Mouse (Mus musculus): ENCODE data around the gene Ndufa4. TPM values are rescaled to one million over a fixed set of nuclear protein-coding genes. Genes with fewer than 3 reads are reported as not detected.
A peak's percentile ranks its signal among the peaks of the same experiment; 100 is the strongest.
"Not testable (repeated sequence)": the region's sequence is repeated elsewhere in the genome, so short reads cannot be mapped to it uniquely, and the experiment has no call there.

Ndufa4 gene
- total RNA-seq (2015; ENCODE audit: low replicate concordance) (182 and 200 TPM in 2 replicates), total RNA-seq (2017; ENCODE audit: low replicate concordance) (79.7 and 129 TPM in 2 replicates)

DNA sequence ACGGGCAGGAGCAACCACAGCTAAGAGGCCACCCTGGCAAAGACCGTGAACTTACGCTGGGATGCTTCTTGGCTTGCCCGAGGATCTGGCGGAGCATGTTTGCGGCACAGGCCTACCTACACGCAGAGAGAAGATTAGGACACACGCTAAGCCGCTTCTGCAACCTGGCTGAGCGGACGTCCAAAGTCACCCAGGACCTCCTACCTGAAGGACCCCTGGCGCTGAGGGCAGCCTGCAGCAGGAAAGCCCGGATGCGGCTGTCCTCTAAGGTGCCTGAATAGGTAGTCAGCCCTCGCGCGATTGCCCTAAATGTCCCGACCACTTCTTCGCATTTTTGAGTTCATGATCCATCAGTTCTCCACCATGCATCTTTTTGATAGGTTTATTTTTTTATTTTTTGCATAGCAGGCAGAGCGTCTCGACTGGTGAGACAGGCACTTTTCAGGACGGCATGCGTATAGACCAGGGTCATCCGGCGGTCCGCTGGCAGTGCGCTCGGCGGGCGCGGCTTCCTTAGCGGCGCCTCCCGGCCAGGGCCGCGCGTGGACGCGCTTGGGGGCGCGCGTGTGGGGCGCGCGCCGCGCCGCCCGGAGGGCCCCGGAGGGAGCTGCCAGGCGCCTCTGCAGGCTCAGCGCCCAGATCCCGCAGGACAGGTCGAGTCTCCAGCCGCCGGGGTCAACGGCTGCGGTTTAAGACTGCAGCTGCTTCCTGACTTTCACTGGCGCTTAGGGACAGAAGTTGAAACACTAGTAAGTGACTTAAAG, at the start of gene Ndufa4, which contains the start of gene Phf14:
TSS of gene Ndufa4 (minus strand) at position 229 of the 764 bp plus-strand sequence.
TSS of gene Phf14 (plus strand) at position 541 of the 764 bp plus-strand sequence.
- ATAC-seq (replicated peaks; ENCODE audit: low FRiP score, poor library complexity, severe bottlenecking): peak; percentile 96

DNA sequence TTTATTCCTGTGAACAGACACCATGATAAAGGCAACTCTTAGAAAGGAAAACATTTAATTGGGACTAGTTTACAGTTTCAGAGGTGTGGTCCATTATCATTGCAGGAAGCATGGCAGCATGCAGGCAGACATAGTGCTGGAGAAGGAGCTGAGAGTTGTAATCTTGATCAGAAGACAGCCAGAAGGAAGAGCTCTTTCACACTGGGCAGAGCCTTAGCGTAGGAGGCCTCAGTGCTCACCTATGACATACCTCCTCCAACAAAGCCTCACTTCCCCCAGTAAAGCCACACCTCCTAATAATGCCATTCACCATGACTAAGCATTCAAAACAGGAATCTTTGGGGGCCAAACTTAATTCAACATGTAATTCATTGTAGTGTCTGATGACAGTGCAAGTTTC, 40.8 kb upstream of the Ndufa4 start:
- ATAC-seq (replicated peaks; ENCODE audit: low FRiP score, poor library complexity, severe bottlenecking): peak; percentile 53; the same call in 1 of the 2 replicates

DNA sequence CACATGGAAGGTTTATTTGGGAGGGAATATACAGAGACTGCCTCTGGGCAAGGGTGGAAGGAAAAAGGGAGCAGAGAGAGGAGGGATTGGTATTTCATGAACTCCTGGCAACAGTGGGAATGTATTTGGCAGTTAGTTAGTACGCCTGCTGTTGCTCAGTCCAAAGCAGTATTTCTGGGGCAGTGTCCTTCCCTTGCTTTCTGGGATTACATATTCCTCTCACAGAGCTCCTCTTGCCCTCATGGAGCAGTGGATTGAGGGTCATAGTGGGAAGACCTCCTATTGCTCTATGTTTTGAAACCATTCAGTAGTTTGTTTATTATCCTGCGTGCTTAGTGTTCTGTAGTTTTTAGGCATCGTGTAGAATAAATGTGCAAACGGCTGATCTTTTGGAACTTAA, 34.8 kb upstream of the Ndufa4 start:
- ATAC-seq (replicated peaks; ENCODE audit: low FRiP score, poor library complexity, severe bottlenecking): 0 out of 2 replicates have a peak, but pooled peaks have one; percentile 10

DNA sequence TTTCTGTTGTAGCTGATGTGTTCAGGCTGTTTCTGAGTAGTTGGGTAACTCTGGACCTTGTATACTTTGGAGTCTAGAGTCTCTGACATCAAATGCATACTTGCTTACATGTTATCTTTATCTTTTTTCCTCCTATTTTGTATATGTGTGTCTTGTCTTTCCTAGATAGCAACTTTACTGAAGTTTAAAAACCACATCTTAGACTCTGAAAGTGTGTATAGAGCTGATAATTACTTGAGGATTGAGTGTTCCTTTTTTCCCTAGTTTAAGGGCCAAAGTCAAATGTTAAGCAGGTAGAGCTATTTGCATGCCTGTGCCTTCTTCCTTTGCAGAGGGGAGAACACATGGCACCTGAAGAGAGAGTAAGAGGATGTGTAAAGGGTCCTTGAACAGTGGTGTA, 33.6 kb upstream of the Ndufa4 start:
- ATAC-seq (replicated peaks; ENCODE audit: low FRiP score, poor library complexity, severe bottlenecking): 0 out of 2 replicates have a peak, but pooled peaks have one; percentile 48

DNA sequence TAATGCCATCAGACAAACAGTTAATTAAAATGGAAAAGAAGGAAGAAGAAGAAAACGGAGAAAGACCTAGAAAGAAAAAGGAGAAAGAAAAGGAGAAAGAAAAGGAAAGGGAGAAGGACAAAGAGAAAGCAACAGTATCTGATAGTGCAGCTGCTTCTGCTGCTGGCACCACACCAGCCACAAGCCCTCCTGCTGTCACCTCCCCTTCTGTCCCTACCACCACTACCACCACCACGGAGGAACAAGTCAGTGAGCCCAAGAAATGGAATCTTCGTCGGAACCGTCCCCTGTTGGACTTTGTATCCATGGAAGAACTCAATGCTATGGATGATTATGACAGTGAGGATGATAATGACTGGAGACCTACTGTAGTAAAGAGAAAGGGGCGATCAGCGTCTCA, 26.1 kb upstream of the Ndufa4 start:
- no peak for ATAC-seq (replicated peaks; ENCODE audit: low FRiP score, poor library complexity, severe bottlenecking)

DNA sequence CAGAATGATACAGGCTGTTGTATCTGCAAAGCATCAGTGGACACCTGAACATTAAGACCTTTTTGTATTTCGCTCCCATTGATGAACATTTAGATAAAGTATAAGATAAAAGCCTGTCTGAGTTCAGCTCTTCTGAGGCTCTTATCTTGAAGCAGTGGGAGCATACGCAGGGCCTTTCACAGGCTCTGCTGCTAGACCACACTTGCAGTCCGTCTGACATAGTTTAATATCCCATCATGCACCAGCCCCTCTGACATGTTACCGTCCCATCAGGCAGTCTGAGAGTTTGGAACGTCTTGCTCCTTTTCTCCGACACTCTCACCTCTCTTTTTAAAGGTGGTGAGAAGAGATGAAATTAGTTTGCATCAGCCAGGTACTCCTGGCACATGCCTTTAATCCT, 20.2 kb upstream of the Ndufa4 start:
- ATAC-seq (replicated peaks; ENCODE audit: low FRiP score, poor library complexity, severe bottlenecking): no peak

DNA sequence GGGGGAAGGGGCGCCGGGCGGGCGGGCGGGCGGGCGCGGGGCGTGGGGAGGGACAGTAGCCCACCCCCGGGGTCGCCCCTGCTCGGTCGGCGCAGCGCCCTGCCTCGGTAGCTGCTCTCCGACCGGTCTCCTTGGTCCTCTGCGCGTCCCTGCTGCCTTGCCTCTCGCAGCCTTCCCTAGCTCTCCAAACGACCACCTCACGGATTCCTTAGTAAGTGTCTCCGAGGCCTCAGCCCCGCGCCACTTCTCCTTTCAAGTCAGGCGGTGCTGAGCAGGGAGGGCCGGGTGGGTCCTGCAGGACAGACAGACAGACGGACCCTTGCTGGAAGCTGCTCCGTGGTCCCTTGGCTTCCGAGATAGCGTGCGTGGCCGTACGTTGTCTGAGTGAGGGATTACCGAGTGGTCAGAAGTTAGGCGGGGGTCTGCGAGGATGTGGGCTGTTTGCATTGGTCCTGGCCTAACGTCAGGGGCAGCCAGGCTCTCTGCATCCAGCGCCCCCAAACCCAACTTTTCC, 18.8 kb upstream of the Ndufa4 start:
- ATAC-seq (replicated peaks; ENCODE audit: low FRiP score, poor library complexity, severe bottlenecking): peak; percentile 44

DNA sequence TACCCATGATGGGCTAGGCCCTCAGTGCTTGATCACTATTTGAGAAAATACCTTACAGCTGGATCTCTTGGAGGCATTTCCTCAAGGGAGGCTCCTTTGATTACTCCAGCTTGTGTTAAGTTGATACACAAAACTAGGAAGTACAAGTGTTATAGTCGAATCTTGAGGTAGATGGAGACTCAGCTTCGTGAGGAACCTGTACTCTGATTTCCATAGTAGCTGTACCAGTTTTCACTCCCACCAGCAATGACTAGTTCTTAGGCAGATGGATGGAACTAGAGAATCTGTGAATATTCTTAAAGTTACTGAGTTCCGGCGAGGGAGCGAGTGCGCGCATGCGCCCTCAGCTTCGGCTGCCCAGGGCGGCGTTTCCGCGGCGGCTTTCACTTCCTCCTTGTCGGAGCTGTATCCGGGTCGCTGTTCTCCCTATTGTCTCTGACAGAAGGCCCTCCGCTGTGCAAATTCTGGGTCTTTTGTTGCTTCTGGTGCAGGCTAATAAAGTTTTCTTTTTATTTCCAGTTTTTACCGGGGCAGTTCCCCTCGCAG, 18.3 kb upstream of the Ndufa4 start:
- ATAC-seq (replicated peaks; ENCODE audit: low FRiP score, poor library complexity, severe bottlenecking): peak; percentile 94

DNA sequence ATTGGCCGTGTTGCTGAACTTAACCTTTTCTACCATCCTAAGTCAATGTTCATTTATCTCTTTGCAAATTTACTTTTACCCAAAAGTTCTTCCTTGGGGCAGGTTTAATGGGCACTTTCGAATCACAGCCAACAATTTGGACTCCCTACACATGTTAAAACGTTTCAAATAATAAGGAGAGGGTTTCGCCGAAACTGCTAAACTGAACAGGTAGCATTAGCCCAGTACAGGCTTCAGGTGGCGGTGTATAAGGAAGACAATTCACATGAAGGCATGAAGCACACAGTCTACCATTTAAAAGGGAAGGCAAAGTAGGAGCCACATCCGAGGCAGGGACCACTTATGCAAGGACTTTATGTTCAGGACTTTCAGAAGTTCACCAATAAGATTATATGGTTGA, 873 bp upstream of the Ndufa4 start:
- ATAC-seq (replicated peaks; ENCODE audit: low FRiP score, poor library complexity, severe bottlenecking): no peak

DNA sequence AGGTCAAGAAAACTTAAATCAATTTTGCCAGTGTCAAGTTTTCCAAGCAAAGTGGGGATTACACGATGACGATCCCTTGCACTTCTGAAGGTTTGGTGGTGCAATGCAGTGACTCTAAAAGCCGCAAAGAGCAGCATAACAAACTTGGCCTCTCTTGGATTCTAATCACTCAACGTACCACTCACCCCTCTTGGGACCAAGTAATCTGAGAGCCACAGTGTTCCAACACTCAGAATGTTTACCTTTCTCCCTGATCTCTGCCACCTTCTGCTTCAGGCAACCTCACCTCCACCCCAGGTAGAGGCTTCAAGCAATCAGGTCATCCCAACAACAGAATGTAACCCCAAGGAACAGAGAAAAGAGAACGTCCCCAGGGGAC, 418 bp downstream of the Ndufa4 start:
- ATAC-seq (replicated peaks; ENCODE audit: low FRiP score, poor library complexity, severe bottlenecking): peak; percentile 63

DNA sequence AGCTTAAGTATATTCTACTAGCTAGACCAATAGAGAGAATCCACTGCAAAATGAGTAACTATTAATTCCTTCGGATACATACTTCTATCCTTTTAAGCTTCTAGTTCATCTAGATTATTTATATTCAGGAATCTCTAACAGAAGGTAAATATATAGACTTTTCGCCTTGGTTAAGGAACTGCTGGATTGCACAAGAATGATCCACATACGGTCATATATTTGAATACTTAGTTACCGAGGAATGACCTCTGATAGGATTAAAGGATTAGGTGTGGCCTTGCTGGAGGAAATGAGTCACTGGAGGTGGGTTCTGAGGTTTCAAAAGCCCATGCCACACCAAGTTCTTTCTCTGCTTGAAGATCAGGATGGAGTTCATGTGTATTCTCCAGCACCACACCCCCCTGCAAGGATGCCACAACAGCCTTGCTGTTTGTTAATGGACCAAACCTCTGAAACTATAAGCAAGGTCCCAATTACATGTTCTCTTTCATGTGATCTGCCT, 6.4 kb downstream of the Ndufa4 start:
- no peak for ATAC-seq (replicated peaks; ENCODE audit: low FRiP score, poor library complexity, severe bottlenecking)

DNA sequence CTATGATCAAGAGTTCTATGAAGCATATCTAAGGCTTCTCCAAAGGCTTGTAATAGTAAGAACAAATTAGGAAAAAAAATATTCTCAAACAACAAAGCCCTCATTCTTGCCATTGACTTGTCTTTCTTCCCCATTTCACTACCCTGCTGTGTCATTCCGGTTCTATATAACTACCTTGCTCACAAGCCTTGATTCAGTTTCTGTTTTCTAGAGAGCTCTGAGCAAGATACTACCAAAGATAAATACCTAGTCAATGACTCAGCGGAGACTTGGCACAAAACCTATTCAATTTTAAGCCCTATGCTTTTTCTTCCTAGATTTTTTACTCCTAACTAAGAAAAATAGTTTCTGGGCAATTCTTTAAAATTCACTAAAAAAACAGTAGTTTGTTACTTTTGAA, 31.9 kb downstream of the Ndufa4 start:
- ATAC-seq (replicated peaks; ENCODE audit: low FRiP score, poor library complexity, severe bottlenecking): not testable (repeated sequence)

Other genes with a start within 250 kb of the Ndufa4 start
- 13.3 and 34.3 TPM in 2 replicates for gene Phf14, start 312 bp upstream of the Ndufa4 start, total RNA-seq (2015; ENCODE audit: low replicate concordance)
- 13.2 and 24.4 TPM in 2 replicates for gene Phf14, start 312 bp upstream of the Ndufa4 start, total RNA-seq (2017; ENCODE audit: low replicate concordance)